Mouse (Mus musculus) bone marrow, adult 2 months (tissue): ENCODE data around the gene Brix1.

Experiments
- CTCF ChIP-seq: fragments of 200-500 bp; IDR thresholded peaks from 2 replicates; pipeline ENCODE4 v1.5.1; 2011; ENCODE audit warnings: low read length, control low read depth; ENCODE audit not compliant: control insufficient read depth, insufficient read depth
- POLR2A ChIP-seq: fragments of 200-500 bp; IDR thresholded peaks from 2 replicates; pipeline ENCODE4 v1.6.1; 2011; ENCODE audit warnings: low read depth, mild to moderate bottlenecking, control low read depth, low read length, borderline replicate concordance; ENCODE audit not compliant: control insufficient read depth

- TF ChIP-seq CTCF: no peak
- no peak for TF ChIP-seq POLR2A
Measured at GRCm38 (mm10) chr15:10495944-10496343, 10.2 kb upstream of the Brix1 start.
